ENCODE assay signal across 19 mouse cellular contexts in the genomic region with DNA sequence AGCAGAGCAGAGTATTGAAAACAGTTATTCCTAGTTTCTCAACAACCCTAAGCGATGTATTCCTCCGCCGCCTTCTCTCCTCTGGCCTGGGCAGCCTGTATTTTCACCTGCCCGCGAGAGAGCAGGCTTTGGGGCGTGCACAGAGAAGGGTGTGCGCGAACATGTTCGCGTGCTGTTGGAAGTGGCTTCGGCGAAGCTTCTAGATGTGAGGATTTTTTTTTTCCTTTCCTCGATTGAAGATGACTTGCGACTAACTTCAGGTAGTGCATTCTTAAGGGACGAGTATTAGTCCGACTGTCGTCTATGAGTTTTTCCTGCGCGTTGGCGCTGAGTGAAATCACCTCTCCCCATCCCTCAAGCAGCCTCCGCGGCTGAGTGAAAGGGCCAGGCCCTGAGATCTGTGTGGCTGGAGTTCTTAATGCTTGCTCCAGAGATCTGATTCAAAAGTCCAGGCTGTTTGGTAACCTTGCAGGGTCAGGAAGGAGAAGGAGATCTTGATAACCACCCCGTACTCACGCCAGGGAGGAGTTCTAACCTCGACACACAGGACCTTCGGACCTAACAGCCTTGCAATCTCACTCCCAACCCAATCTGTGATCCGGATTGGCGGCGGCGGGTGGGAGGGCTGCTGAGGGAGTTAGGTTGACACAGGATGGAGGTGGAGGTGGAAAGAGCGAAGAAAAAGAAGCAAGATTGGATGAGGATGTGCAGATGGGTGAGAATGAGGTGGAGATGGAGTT. TPM values are rescaled to one million over a fixed set of nuclear protein-coding genes. Genes with fewer than 3 reads are reported as not detected.
DNase-seq lines count a peak whose midpoint lies in the region; ATAC-seq lines count a peak whose summit lies in the region.
"Had no signal": no experiment of that assay in that cellular context is flagged by ENCODE, and none has a peak within 500 bp of the region (broad histone marks: within the 10 kb centered on the region; RNA-seq: fewer than 3 reads in every experiment).

No protein-coding gene starts in this region.

- peak overlapping the region; percentile 71 for H3K4me2 ChIP-seq in forebrain, embryonic 13.5 days
- peak overlapping the region; percentile 53 for H3K4me2 ChIP-seq in midbrain, embryonic 13.5 days (replicated peaks)
- H3K4me2 ChIP-seq: hindbrain, embryonic 12.5 days had no signal

- H3K4me3 ChIP-seq in forebrain, embryonic 13.5 days: peak overlapping the region; percentile 42
- H3K4me3 ChIP-seq in midbrain, embryonic 13.5 days (replicated peaks): peak overlapping the region; percentile 39
- H3K4me3 ChIP-seq: hindbrain, embryonic 12.5 days had no signal

- H3K27me3 ChIP-seq in forebrain, embryonic 13.5 days: peaks cover 100% of the 10 kb centered on the region
- H3K27me3 ChIP-seq in midbrain, embryonic 13.5 days: peaks cover 100% of the 10 kb centered on the region

- H3K9me3 ChIP-seq in forebrain, embryonic 13.5 days (replicated peaks): no peaks in the 10 kb centered on the region
- H3K9me3 ChIP-seq in midbrain, embryonic 13.5 days: no peaks in the 10 kb centered on the region
- H3K9me3 ChIP-seq: hindbrain, embryonic 12.5 days had no signal

- peak overlapping the region; percentile 92 for H3K27ac ChIP-seq in forebrain, embryonic 13.5 days
- H3K27ac ChIP-seq in midbrain, embryonic 13.5 days: peak overlapping the region; percentile 88
- H3K27ac ChIP-seq: hindbrain, embryonic 12.5 days had no signal

- H3K36me3 ChIP-seq in forebrain, embryonic 13.5 days (ENCODE audit: poor library complexity, severe bottlenecking): no peaks in the 10 kb centered on the region
- no peaks in the 10 kb centered on the region for H3K36me3 ChIP-seq in midbrain, embryonic 13.5 days
- H3K36me3 ChIP-seq: hindbrain, embryonic 12.5 days had no signal

- 4% methylated on average over 31 of the region's 31 CpGs for WGBS in forebrain, embryonic 13.5 days
- WGBS in midbrain, embryonic 13.5 days: 2% methylated on average over 31 of the region's 31 CpGs

- peak overlapping the region; percentile 71 for H3K9ac ChIP-seq in forebrain, embryonic 13.5 days
- H3K9ac ChIP-seq in midbrain, embryonic 13.5 days (replicated peaks): peak overlapping the region; percentile 56
- H3K9ac ChIP-seq: hindbrain, embryonic 12.5 days; liver, postnatal 0 days had no signal

- no peak for ATAC-seq in forebrain, embryonic 13.5 days
- ATAC-seq in midbrain, embryonic 13.5 days: no peak
- ATAC-seq in megakaryocyte-erythroid progenitor cell, adult 5-6 weeks (replicated peaks; ENCODE audit: low FRiP score, low TSS enrichment, poor library complexity, severe bottlenecking): no peak
- no peak for ATAC-seq in erythroid progenitor cell, adult 5-6 weeks (replicated peaks; ENCODE audit: low FRiP score, poor library complexity, severe bottlenecking)
- ATAC-seq: liver, postnatal 0 days had no signal

- peaks cover 57% of the 10 kb centered on the region for H3K4me1 ChIP-seq in forebrain, embryonic 13.5 days
- peaks cover 16% of the 10 kb centered on the region for H3K4me1 ChIP-seq in midbrain, embryonic 13.5 days (replicated peaks)

- DNase-seq in ES-CJ7 (ENCODE audit: low read depth, low spot score): peak; percentile 64
- peak; percentile 71 for DNase-seq in ZHBTc4 (ENCODE audit: low read depth, low spot score)
- no peak for DNase-seq in layer of hippocampus, postnatal 25 days (ENCODE audit: extremely low spot score in 1 of 2, low spot score in 1 of 2)
- DNase-seq in embryo, embryonic 9.5 days (ENCODE audit: extremely low spot score): no peak
- DNase-seq: cerebellum, postnatal 25 days; kidney, adult 11 months; liver, postnatal 0 days; right cerebral cortex, adult 18-20 months; thymus, postnatal 25 days had no signal

RNA-seq across cellular contexts. Expression of gene Six3, which starts 0.7 kb away (rescaled TPM):
- polyA plus RNA-seq in forebrain, embryonic 13.5 days (2015; fragmentation: Nextera tagmentation; extraction: Ambion mirVana): 18.2 and 22.4 TPM in 2 replicates
- 15.6 and 21.9 TPM in 2 replicates for polyA plus RNA-seq in midbrain, embryonic 13.5 days (2015; fragmentation: Nextera tagmentation; extraction: Ambion mirVana)
- total RNA-seq in layer of hippocampus, postnatal 25 days (2021): under 1 TPM in 1 of 2 experiments, not detected in 1; 0.25 TPM
- not detected in 2 replicates for total RNA-seq in megakaryocyte-erythroid progenitor cell, adult 5-6 weeks (2014; fragmentation: Nextera tagmentation)
- total RNA-seq in megakaryocyte-erythroid progenitor cell, adult 5-6 weeks (2017): not detected in 2 replicates
- total RNA-seq in erythroid progenitor cell, adult 5-6 weeks (2015; ENCODE audit: low replicate concordance): not detected in 2 replicates
- not detected in 2 replicates for total RNA-seq in erythroid progenitor cell, adult 5-6 weeks (2017; ENCODE audit: low replicate concordance)
- total RNA-seq: granulocyte monocyte progenitor cell, adult 5-6 weeks; neutrophil, adult 5-6 weeks had no signal
- polyA plus RNA-seq: heart, embryonic 14.5 days; large intestine, adult 2 months; liver, postnatal 0 days; stomach, embryonic 14.5 days had no signal

Comparison
In these comparisons a context has a peak if more than half of its experiments do, and no peak if none do; other contexts are left out.
1. DNase-seq: peak in ES-CJ7 (single experiment) and ZHBTc4 (single experiment); none in layer of hippocampus, postnatal 25 days (0 of 2) and embryo, embryonic 9.5 days (single experiment).